Mouse (Mus musculus) spleen, adult 2 months (tissue): ENCODE data around the gene Qpctl. TPM values are rescaled to one million over a fixed set of nuclear protein-coding genes. Genes with fewer than 3 reads are reported as not detected.

Experiments used
- DNase-seq, 2 experiments: peaks; one replicate each; pipeline versions ENCODE4 v3.0.0 to v3.0.0-alpha.2; 2012 to 2021; ENCODE audit warnings: low spot score in 2 of 2, low read depth in 1 of 2
- H3K27ac ChIP-seq: fragments of 200-500 bp; 2 replicates; pipeline ENCODE4 v1.5.1; 2012; ENCODE audit warnings: low read length, inconsistent platforms; ENCODE audit not compliant: insufficient read depth
- H3K27me3 ChIP-seq: fragments of 200-500 bp; 2 replicates; pipeline ENCODE4 v1.6.1; 2012; ENCODE audit warnings: mild to moderate bottlenecking, moderate library complexity, low read length, inconsistent platforms; ENCODE audit not compliant: control insufficient read depth, insufficient read depth
- H3K36me3 ChIP-seq: fragments of 200-500 bp; 2 replicates; pipeline ENCODE4 v1.6.1; 2012; ENCODE audit warnings: mild to moderate bottlenecking, low read length, inconsistent platforms; ENCODE audit not compliant: control insufficient read depth, insufficient read depth
- H3K4me1 ChIP-seq: fragments of 200-500 bp; 2 replicates; pipeline ENCODE4 v1.6.1; 2011; ENCODE audit warnings: inconsistent platforms; ENCODE audit not compliant: control insufficient read depth, insufficient read depth, insufficient read length
- H3K4me3 ChIP-seq: fragments of 200-500 bp; 2 replicates; pipeline ENCODE4 v1.5.1; 2011; ENCODE audit warnings: mild to moderate bottlenecking, inconsistent platforms; ENCODE audit not compliant: insufficient read depth, insufficient read length; ENCODE audit errors: extremely low read depth
- CTCF ChIP-seq: fragments of 200-500 bp; IDR thresholded peaks from 2 replicates; pipeline ENCODE4 v1.5.1; 2011; ENCODE audit warnings: mild to moderate bottlenecking, inconsistent platforms; ENCODE audit not compliant: insufficient read depth, insufficient read length, insufficient replicate concordance; ENCODE audit errors: extremely low read depth
- POLR2A ChIP-seq: fragments of 200-500 bp; IDR thresholded peaks from 2 replicates; pipeline ENCODE4 v1.6.1; 2011; ENCODE audit warnings: low read depth, low read length, inconsistent platforms
- WGBS: fragments of 180-500 bp; shearing (Covaris S2); methylation state at CpG from one replicate; pipeline ENCODE4 v1.1.7; 2018; 5-methylcytosine and 5-hydroxymethylcytosine counted together
- polyA plus RNA-seq: library from polyadenylated mRNA; depleted of rRNA; stranded (reverse); fragments of >200 nt; gene quantifications from 2 replicates; pipeline ENCODE4 v1.2.3, GENCODE M21; 2012

Gene Qpctl
- polyA plus RNA-seq, 1 experiment = 7.7 TPM

DNA sequence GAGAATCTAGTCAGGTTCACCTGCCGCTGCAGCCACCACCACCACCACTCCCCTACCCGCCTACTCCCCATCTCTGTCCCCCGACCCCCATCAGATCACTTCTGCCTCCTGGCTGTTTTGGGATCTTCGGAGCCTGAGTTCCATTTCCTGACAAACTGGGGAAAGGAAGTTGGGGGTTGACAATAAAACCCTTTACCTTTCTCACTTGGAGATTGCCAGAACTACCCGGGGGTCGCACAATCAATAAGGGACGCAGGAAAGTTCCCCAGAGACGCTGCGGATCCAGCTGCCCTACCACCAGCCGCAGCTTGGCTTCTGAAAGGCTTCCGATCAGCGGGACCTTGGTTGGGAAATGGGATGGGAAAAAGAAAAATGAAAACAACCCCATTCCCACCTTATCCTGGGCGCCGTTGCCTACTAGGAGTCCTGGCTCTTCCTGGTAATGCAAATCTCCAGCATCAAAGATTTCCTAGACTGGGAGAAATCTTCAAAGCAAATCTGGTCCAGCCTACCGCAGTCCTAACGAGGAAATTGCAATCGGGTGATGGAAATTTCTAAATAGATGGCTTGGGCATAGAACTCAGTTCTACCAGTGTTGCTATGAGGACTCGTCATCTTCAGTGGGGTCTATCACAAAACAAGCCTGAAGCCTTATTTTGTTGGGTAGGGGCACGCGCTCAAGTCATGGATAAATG is 764 bp downstream of the Qpctl start:
- Histone ChIP-seq H3K36me3 (peaks cover 8% of the 10 kb centered on the region), H3K4me3 (peak overlapping the region; percentile 70), H3K27me3 (no peaks in the 10 kb centered on the region), H3K4me1 (peaks cover 7% of the 10 kb centered on the region; the same call in 1 of the 2 replicates), H3K27ac (peak overlapping the region; percentile 64; the same call in 1 of the 2 replicates)
- 11% methylated on average over 20 of the region's 20 CpGs for WGBS
- TF ChIP-seq POLR2A = no peak
- TF ChIP-seq CTCF = no peak
- no peak for DNase-seq

DNA sequence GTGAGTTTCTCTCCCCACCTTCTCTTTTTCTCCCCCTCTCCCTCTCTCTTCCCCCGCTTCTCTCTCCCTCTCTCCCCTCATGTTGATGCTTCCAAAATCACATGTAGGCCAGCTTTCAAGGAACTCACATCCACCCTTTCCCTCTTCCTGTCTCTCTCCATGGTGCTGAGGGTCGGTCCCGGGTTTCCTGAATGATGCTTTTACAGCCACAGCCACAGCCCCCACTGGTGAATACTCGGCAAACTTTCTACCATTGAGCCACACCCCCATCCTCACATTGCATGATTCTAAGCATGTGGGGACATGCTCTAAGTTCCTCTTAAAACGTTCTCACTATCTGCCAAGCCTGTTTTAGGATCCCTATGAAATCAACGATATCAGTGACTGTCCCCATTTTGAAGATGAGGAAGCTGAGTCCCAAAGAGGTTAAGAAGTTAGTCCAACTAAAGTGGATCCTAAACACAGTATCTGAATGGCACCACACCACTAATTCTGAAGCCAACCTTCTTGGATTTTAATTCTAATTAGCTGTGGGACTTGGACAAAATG is 1.5 kb downstream of the Qpctl start:
- Histone ChIP-seq H3K4me3 (no peak overlapping the region), H3K4me1 (peaks cover 7% of the 10 kb centered on the region; the same call in 1 of the 2 replicates), H3K27ac (no peak overlapping the region), H3K36me3 (peaks cover 3% of the 10 kb centered on the region; the same call in 1 of the 2 replicates), H3K27me3 (no peaks in the 10 kb centered on the region)
- WGBS = 54% methylated on average over 6 of the region's 6 CpGs
- no peak for TF ChIP-seq CTCF
- TF ChIP-seq POLR2A = no peak
- DNase-seq = no peak

DNA sequence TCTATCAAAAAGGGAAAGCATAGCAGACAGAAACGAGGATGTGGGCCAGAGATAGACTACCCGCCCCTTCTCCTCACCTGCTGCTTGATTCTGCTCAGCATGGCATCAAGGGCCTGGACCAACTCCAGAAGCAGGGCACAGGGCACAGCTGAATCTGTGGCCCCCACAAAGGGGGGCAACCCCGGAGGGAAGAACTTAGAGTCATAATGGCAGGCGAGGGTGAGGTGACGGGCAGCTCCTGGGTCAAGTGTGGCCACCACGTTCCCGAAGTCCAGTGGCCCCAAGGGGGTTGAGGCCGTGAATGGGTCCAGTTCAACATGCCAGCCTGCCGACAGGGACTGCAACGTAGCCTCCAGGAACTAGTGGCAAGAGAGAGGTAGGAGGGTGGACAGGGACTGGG is 2.3 kb downstream of the Qpctl start:
- 91% methylated on average over 10 of the region's 10 CpGs for WGBS

DNA sequence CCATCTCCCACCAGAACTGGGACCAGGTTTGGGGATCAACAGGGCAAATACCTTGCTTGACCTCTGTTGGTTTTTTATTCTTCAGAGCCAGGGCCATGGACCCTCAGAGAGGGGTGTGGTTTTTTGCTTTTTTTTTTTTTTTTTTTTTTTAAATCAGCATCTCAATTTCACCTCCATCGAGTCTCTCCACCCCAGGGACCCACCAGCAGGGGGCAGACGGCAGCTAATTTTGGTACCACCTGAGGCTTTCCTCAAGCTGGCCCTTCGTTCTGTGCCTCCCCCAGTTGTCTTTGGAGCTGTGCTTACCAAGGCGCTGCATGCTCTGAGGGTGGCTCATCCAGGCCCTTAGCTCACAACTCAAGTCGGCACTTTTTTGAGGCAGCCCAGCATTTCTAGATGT is 11.7 kb downstream of the Qpctl start:
- no peak overlapping the region for H3K4me3 ChIP-seq
- TF ChIP-seq POLR2A = no peak
- TF ChIP-seq CTCF = peak; percentile 35; the same call in 1 of the 2 replicates
- no peaks in the 10 kb centered on the region for H3K4me1 ChIP-seq
- no peaks in the 10 kb centered on the region for H3K27me3 ChIP-seq
- DNase-seq = peak in 1 of 2 experiments; percentile 52
- peaks cover 21% of the 10 kb centered on the region for H3K36me3 ChIP-seq
- 40% methylated on average over 5 of the region's 5 CpGs for WGBS
- H3K27ac ChIP-seq = no peak overlapping the region

More for the DNA sequence above, 2.3 kb downstream of the Qpctl start:
- Histone ChIP-seq H3K4me1 (peaks cover 7% of the 10 kb centered on the region; the same call in 1 of the 2 replicates), H3K27ac (no peak overlapping the region), H3K4me3 (no peak overlapping the region), H3K36me3 (peaks cover 1% of the 10 kb centered on the region; the same call in 1 of the 2 replicates), H3K27me3 (no peaks in the 10 kb centered on the region)
- no peak for TF ChIP-seq POLR2A
- TF ChIP-seq CTCF = no peak
- no peak for DNase-seq

DNA sequence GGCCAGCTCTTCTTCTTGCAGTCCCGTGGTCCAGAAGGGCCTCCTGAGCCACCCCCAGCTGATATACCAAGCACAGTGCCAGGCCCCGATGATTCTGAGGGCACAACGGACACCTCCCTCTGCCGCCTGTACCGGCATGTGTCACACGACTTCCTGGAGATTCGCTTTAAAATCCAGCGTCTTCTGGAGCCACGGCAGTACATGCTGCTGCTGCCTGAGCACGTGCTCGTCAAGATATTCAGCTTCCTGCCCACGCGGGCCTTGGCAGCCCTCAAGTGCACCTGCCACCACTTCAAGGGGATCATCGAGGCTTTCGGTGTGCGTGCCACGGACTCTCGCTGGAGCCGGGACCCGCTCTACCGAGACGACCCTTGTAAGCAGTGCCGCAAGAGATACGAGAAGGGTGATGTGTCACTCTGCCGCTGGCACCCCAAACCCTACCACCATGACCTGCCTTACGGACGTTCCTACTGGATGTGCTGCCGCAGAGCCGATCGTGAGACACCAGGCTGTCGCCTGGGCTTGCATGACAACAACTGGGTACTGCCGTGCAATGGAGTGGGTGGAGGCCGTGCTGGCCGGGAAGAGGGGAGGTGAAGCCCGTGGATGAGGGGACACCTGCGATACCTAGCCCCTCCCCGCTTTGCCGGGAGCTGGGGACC is 12.3 kb downstream of the Qpctl start:
- Histone ChIP-seq H3K27me3 (no peaks in the 10 kb centered on the region), H3K4me3 (no peak overlapping the region), H3K36me3 (peaks cover 21% of the 10 kb centered on the region), H3K4me1 (peaks cover 2% of the 10 kb centered on the region; the same call in 1 of the 2 replicates), H3K27ac (no peak overlapping the region)
- TF ChIP-seq CTCF = no peak
- no peak for TF ChIP-seq POLR2A
- WGBS = 90% methylated on average over 38 of the region's 38 CpGs
- DNase-seq = no peak

DNA sequence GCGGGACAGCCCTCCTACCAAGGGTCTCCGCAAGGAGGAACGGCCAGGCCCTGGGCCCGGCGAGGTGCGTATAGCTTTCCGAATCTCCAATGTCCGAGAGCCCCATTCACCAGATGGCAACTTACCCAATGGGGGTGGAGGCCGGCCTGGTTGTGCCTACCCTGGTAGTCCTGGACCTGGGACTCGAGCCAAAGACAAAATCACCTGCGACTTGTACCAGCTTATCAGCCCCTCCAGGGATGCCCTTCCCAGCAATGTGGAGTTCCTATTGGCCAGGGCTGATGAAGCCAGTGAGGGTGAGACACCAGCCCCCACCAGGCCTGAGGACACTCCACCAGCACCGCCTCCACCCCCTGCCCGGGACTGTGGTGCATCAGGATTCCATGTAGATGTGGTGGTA is 12.9 kb downstream of the Qpctl start:
- Histone ChIP-seq H3K4me3 (no peak overlapping the region), H3K4me1 (peaks cover 5% of the 10 kb centered on the region), H3K36me3 (peaks cover 21% of the 10 kb centered on the region), H3K27me3 (no peaks in the 10 kb centered on the region), H3K27ac (no peak overlapping the region)
- TF ChIP-seq CTCF (no peak), POLR2A (no peak)
- 92% methylated on average over 13 of the region's 13 CpGs for WGBS
- no peak for DNase-seq

DNA sequence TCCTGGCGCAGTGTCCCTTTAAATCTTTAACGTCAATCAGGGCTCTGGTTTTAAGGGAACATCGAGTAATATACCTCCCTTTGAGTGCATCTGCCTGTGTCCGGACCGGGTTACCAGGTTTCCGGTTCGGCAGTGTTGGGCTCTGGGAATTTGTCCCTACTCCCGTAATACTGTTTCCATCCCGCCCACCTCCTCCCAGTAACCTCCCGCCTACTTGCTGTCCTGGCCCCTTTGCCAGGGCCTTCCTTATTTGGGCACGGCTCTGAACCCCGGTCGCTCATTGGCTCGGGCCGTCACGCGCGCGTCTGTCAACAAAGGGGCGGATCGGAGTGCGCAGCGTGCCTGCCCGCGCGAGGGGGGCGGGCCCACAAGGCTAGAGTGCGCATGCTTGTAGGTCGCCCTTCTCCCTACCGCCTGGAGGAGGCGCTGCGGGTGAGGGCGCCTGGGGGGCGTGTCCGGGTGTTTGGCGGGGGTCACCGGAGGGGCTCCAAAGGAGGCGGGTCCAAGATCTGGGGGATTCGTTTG is 17.7 kb downstream of the Qpctl start:
- H3K4me3 ChIP-seq = peak overlapping the region; percentile 44
- 1% methylated on average over 39 of the region's 39 CpGs for WGBS
- peak; percentile 77 to 89 for DNase-seq
- peak; percentile 66 for TF ChIP-seq CTCF
- TF ChIP-seq POLR2A = no peak
- peak overlapping the region; percentile 46; the same call in 1 of the 2 replicates for H3K27ac ChIP-seq
- peaks cover 14% of the 10 kb centered on the region for H3K36me3 ChIP-seq
- peaks cover 5% of the 10 kb centered on the region for H3K4me1 ChIP-seq
- no peaks in the 10 kb centered on the region for H3K27me3 ChIP-seq
